Mouse (Mus musculus) lung, embryonic 14.5 days (tissue): ENCODE data around the gene Smu1. TPM values are rescaled to one million over a fixed set of nuclear protein-coding genes. Genes with fewer than 3 reads are reported as not detected.
A peak's percentile ranks its signal among the peaks of the same experiment; 100 is the strongest.

Experiments used
- ATAC-seq: fragments of 200-750 bp; cut with Nextera tagmentation; 2 replicates; pipeline ENCODE4 v1.8.0; 2017; ENCODE audit warnings: mild to moderate bottlenecking, moderate TSS enrichment, moderate library complexity; ENCODE audit not compliant: insufficient read depth
- DNase-seq: peaks from one replicate; pipeline ENCODE4 v3.0.0-alpha.2; 2015
- H3K27ac ChIP-seq: fragments of 300-500 bp; sonication (generic); 2 replicates; pipeline ENCODE4 v1.5.1; 2014; ENCODE audit warnings: low read depth, mild to moderate bottlenecking, moderate library complexity
- H3K27me3 ChIP-seq: fragments of 300-500 bp; sonication (generic); 2 replicates; pipeline ENCODE4 v1.6.1; 2014; ENCODE audit warnings: low read length, control low read depth; ENCODE audit not compliant: insufficient read depth
- H3K36me3 ChIP-seq: fragments of 300-500 bp; sonication (generic); 2 replicates; pipeline ENCODE4 v1.6.1; 2014; ENCODE audit warnings: control low read depth; ENCODE audit not compliant: insufficient read depth
- H3K4me1 ChIP-seq: fragments of 300-500 bp; sonication (generic); 2 replicates; pipeline ENCODE4 v1.6.1; 2014; ENCODE audit warnings: antibody characterized with exemption, control low read depth; ENCODE audit not compliant: insufficient read depth
- H3K4me2 ChIP-seq: fragments of 300-500 bp; sonication (generic); 2 replicates; pipeline ENCODE4 v1.6.1; 2014; ENCODE audit warnings: mild to moderate bottlenecking
- H3K4me3 ChIP-seq: fragments of 300-500 bp; sonication (generic); 2 replicates; pipeline ENCODE4 v1.5.1; 2014; ENCODE audit warnings: low read depth, low read length
- H3K9ac ChIP-seq: fragments of 300-500 bp; sonication (generic); 2 replicates; pipeline ENCODE4 v1.6.1; 2014
- H3K9me3 ChIP-seq: fragments of 300-500 bp; sonication (generic); 2 replicates; pipeline ENCODE4 v1.6.1; 2016; ENCODE audit warnings: low read depth, low read length, control low read depth
- CTCF ChIP-seq: IDR thresholded peaks from 2 replicates; pipeline ENCODE4 v1.5.1; 2016; ENCODE audit warnings: antibody characterized with exemption, low read depth
- WGBS: fragments of 180-500 bp; shearing (Covaris S2); extraction: QIAGEN DNeasy Blood & Tissue Kit; methylation state at CpG from one replicate; pipeline ENCODE4 v1.1.7; 2014; 5-methylcytosine and 5-hydroxymethylcytosine counted together
- polyA plus RNA-seq: library from polyadenylated mRNA; unstranded; fragments of >200 nt; fragmentation: Nextera tagmentation; extraction: Ambion mirVana; gene quantifications from 2 replicates; pipeline ENCODE4 v1.2.1, GENCODE M21; 2014

The Smu1 gene
- polyA plus RNA-seq, 1 experiment from 2014 or later: 165 TPM

GRCm38 (mm10) chr4:40781797-40782495 lies 24.2 kb upstream of the Smu1 start:
- Histone ChIP-seq H3K4me3 (no peak overlapping the region), H3K4me2 (no peak overlapping the region), H3K27me3 (no peaks in the 10 kb centered on the region), H3K9ac (no peak overlapping the region), H3K36me3 (no peaks in the 10 kb centered on the region), H3K4me1 (peaks cover 8% of the 10 kb centered on the region), H3K27ac (no peak overlapping the region), H3K9me3 (no peaks in the 10 kb centered on the region)
- TF ChIP-seq CTCF: no peak
- ATAC-seq: no peak
- WGBS: 36% methylated on average over 8 of the region's 8 CpGs
- DNase-seq: no peak

- Histone ChIP-seq H3K27ac (no peak overlapping the region), H3K4me2 (0 out of 2 replicates have a peak overlapping the region, but pooled peaks have one; percentile 12), H3K4me1 (peaks cover 8% of the 10 kb centered on the region), H3K36me3 (no peaks in the 10 kb centered on the region), H3K4me3 (no peak overlapping the region), H3K9me3 (no peaks in the 10 kb centered on the region), H3K9ac (no peak overlapping the region), H3K27me3 (no peaks in the 10 kb centered on the region)
- ATAC-seq (no peak), DNase-seq (peak; percentile 43)
- no peak for TF ChIP-seq CTCF
- WGBS: 8% methylated on average over 3 of the region's 3 CpGs
These were observed 23.4 kb upstream of the Smu1 start for GRCm38 (mm10) chr4:40781143-40781542.

- ATAC-seq (no peak), DNase-seq (peak; percentile 19)
- H3K9ac ChIP-seq: no peak overlapping the region
- TF ChIP-seq CTCF: 0 out of 2 replicates have a peak, but pooled peaks have one; percentile 14
- no peak overlapping the region for H3K27ac ChIP-seq
- H3K27me3 ChIP-seq: no peaks in the 10 kb centered on the region
- H3K36me3 ChIP-seq: no peaks in the 10 kb centered on the region
- no peak overlapping the region for H3K4me3 ChIP-seq
- no peak overlapping the region for H3K4me2 ChIP-seq
- H3K9me3 ChIP-seq: no peaks in the 10 kb centered on the region
- peaks cover 12% of the 10 kb centered on the region for H3K4me1 ChIP-seq
- WGBS: 77% methylated on average over 6 of the region's 6 CpGs
These were observed 20.9 kb upstream of the Smu1 start for GRCm38 (mm10) chr4:40778656-40779055.

- no peak overlapping the region for H3K9ac ChIP-seq
- peaks cover 12% of the 10 kb centered on the region for H3K4me1 ChIP-seq
- no peak for TF ChIP-seq CTCF
- no peak for ATAC-seq
- no peak overlapping the region for H3K27ac ChIP-seq
- peak; percentile 19 for DNase-seq
- no peaks in the 10 kb centered on the region for H3K9me3 ChIP-seq
- H3K4me2 ChIP-seq: no peak overlapping the region
- 34% methylated on average over 2 of the region's 2 CpGs for WGBS
- H3K4me3 ChIP-seq: no peak overlapping the region
- H3K36me3 ChIP-seq: no peaks in the 10 kb centered on the region
- no peaks in the 10 kb centered on the region for H3K27me3 ChIP-seq
These were observed 19.4 kb upstream of the Smu1 start for GRCm38 (mm10) chr4:40777116-40777515.

- ATAC-seq: no peak
- WGBS: 72% methylated on average over 4 of the region's 4 CpGs
These were observed 18.7 kb upstream of the Smu1 start for GRCm38 (mm10) chr4:40776416-40776815.

GRCm38 (mm10) chr4:40774279-40775259 lies 16.8 kb upstream of the Smu1 start:
- peak; percentile 91 for DNase-seq
- H3K27ac ChIP-seq: peak overlapping the region; percentile 52; the same call in 1 of the 2 replicates
- H3K4me3 ChIP-seq: peak overlapping the region; percentile 18
- H3K4me1 ChIP-seq: peaks cover 4% of the 10 kb centered on the region; the same call in 1 of the 2 replicates
- H3K27me3 ChIP-seq: no peaks in the 10 kb centered on the region
- H3K9ac ChIP-seq: 0 out of 2 replicates have a peak overlapping the region, but pooled peaks have one; percentile 10
- H3K9me3 ChIP-seq: no peaks in the 10 kb centered on the region
- H3K36me3 ChIP-seq: no peaks in the 10 kb centered on the region
- TF ChIP-seq CTCF: peak; percentile 98
- peak overlapping the region; percentile 55 for H3K4me2 ChIP-seq
- 17% methylated on average over 12 of the region's 12 CpGs for WGBS
- ATAC-seq: peak; percentile 44

More at GRCm38 (mm10) chr4:40776416-40776815, 18.7 kb upstream of the Smu1 start:
- TF ChIP-seq CTCF: no peak
- no peak overlapping the region for H3K4me2 ChIP-seq
- H3K9me3 ChIP-seq: no peaks in the 10 kb centered on the region
- peaks cover 9% of the 10 kb centered on the region for H3K4me1 ChIP-seq
- peak; percentile 19 for DNase-seq
- H3K4me3 ChIP-seq: no peak overlapping the region
- H3K27ac ChIP-seq: no peak overlapping the region
- H3K27me3 ChIP-seq: no peaks in the 10 kb centered on the region
- H3K36me3 ChIP-seq: no peaks in the 10 kb centered on the region
- no peak overlapping the region for H3K9ac ChIP-seq
